Mouse (Mus musculus) ES-E14 (cell line): ENCODE results near the gene Gpr146.

Source experiments
- CHD2 ChIP-seq: IDR thresholded peaks from 2 replicates; pipeline ENCODE4 v1.6.1; 2014; ENCODE audit warnings: mild to moderate bottlenecking, low read depth, low read length, inconsistent platforms
- HCFC1 ChIP-seq: IDR thresholded peaks from 2 replicates; pipeline ENCODE4 v1.6.1; 2012; ENCODE audit warnings: low read length, inconsistent platforms, borderline replicate concordance; ENCODE audit not compliant: insufficient read depth
- MAFK ChIP-seq: IDR thresholded peaks from 2 replicates; pipeline ENCODE4 v1.6.1; 2014; ENCODE audit warnings: mild to moderate bottlenecking, low read depth, low read length, inconsistent platforms; ENCODE audit not compliant: insufficient read depth
- ZC3H11A ChIP-seq: IDR thresholded peaks from 2 replicates; pipeline ENCODE4 v1.6.1; 2012; ENCODE audit warnings: low read depth, mild to moderate bottlenecking, inconsistent platforms, low read length, borderline replicate concordance
- ZNF384 ChIP-seq: IDR thresholded peaks from 2 replicates; pipeline ENCODE4 v1.6.1; 2012; ENCODE audit warnings: low read depth, low read length, inconsistent platforms

DNA sequence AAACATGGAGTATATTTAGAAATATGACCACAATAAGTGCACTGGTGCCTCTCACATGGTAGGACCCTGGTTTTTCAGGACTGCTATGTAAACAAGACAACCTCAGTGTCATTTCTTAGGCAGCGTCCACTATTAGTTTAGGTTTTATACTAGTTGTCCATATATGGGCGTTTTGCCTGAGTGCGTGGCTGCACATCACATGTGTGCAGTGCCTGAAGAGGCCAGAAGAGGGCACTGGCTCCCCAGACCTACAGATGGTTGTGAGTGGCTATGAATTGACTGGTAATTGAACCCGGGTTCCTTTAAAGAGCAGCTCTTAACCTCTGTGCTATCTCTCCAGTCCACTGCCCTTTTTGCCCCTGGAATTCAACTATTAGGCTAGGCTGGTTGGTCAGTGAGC, 39.4 kb downstream of the Gpr146 start:
- TF ChIP-seq MAFK (no peak), ZNF384 (no peak), CHD2 (no peak), ZC3H11A (no peak), HCFC1 (no peak)
